ENCODE assay signal across 13 mouse cellular contexts in genomic region chr9:47167681-47168240, GRCm38 (mm10).
DNase-seq lines count a peak whose midpoint lies in the region; TF ChIP-seq lines count a peak whose summit lies in the region.
"Had no signal": no experiment of that assay in that cellular context is flagged by ENCODE, and none has a peak within 500 bp of the region (broad histone marks: within the 10 kb centered on the region; RNA-seq: fewer than 3 reads in every experiment).

No protein-coding gene starts in this region.

- H3K9me3 ChIP-seq in E14TG2a.4 (ENCODE audit: low read length) = no peaks in the 10 kb centered on the region
- no peaks in the 10 kb centered on the region for H3K9me3 ChIP-seq in ES-E14 (ENCODE audit: control insufficient read depth, insufficient read depth, low read depth, low read length)
- no peaks in the 10 kb centered on the region for H3K9me3 ChIP-seq in heart, embryonic 10.5 days
- H3K9me3 ChIP-seq: heart, embryonic 13.5 days; lung, embryonic 15.5 days; neural tube, embryonic 12.5 days had no signal

- TF ChIP-seq CTCF in E14TG2a.4 (conservative IDR thresholded peaks at IDR 0.05; ENCODE audit: low read length) = no peak

- in situ Hi-C loops in ES-E14 (cut with MboI; ENCODE audit: low sequenced_read_pairs in 2 of 2, unreplicated experiment in 2 of 2) = no loop called here

- peak overlapping the region; percentile 12; the same call in 1 of the 2 replicates for H3K9ac ChIP-seq in ES-E14 (ENCODE audit: insufficient read depth, low read depth, low read length, poor library complexity, severe bottlenecking)
- H3K9ac ChIP-seq: heart, embryonic 13.5 days; lung, embryonic 15.5 days; neural tube, embryonic 12.5 days had no signal

- no peak for DNase-seq in ES-E14 (ENCODE audit: low read depth, low spot score)
- peak; percentile 7 for DNase-seq in forelimb bud, embryonic 11.5 days (ENCODE audit: low read depth, low spot score)
- peak; percentile 12 for DNase-seq in lung, postnatal 36 days
- no peak for DNase-seq in adrenal gland, postnatal 10 days
- no peak for DNase-seq in neural tube, embryonic 10.5 days (ENCODE audit: extremely low spot score, low spot score)
- DNase-seq in heart, embryonic 10.5 days (ENCODE audit: low spot score) = no peak
- DNase-seq in adrenal gland, postnatal 36 days = no peak
- DNase-seq: adrenal gland, adult 8-10 months had no signal

- peaks cover 14% of the 10 kb centered on the region for H3K27me3 ChIP-seq in E14TG2a.4 (ENCODE audit: insufficient read depth, low read length)
- peaks cover 8% of the 10 kb centered on the region; the same call in 1 of the 2 replicates for H3K27me3 ChIP-seq in heart, embryonic 10.5 days (ENCODE audit: insufficient read depth, poor library complexity, severe bottlenecking)
- H3K27me3 ChIP-seq: lung, embryonic 15.5 days; neural tube, embryonic 12.5 days had no signal

- H3K36me3 ChIP-seq in E14TG2a.4 (ENCODE audit: insufficient read depth, low read length) (no peaks in the 10 kb centered on the region), ES-E14 (ENCODE audit: control insufficient read depth, insufficient read depth, low read length, poor library complexity, severe bottlenecking) (no peaks in the 10 kb centered on the region)
- H3K36me3 ChIP-seq in heart, embryonic 10.5 days = no peaks in the 10 kb centered on the region
- H3K36me3 ChIP-seq: G1E; heart, embryonic 13.5 days; lung, embryonic 15.5 days; neural tube, embryonic 12.5 days had no signal

- H3K4me1 ChIP-seq in E14TG2a.4 (replicated peaks; ENCODE audit: low read depth, low read length) (peaks cover 16% of the 10 kb centered on the region; the same call in 1 of the 2 replicates), ES-E14 (ENCODE audit: control insufficient read depth in 2 of 2, insufficient read depth in 2 of 2, low read length in 2 of 2, poor library complexity in 1 of 2) (0 out of 4 replicates have a peak, but pooled peaks cover 0 to 2% of the 10 kb centered on the region in 2 experiments)
- no peaks in the 10 kb centered on the region for H3K4me1 ChIP-seq in heart, embryonic 10.5 days
- H3K4me1 ChIP-seq: heart, embryonic 13.5 days had no signal

- H3K27ac ChIP-seq in ES-E14 (ENCODE audit: insufficient read depth, low read depth, low read length, poor library complexity, severe bottlenecking) = no peak overlapping the region
- H3K27ac ChIP-seq in heart, embryonic 10.5 days = no peak overlapping the region
- H3K27ac ChIP-seq: heart, embryonic 13.5 days; lung, embryonic 15.5 days; neural tube, embryonic 12.5 days had no signal

- peak overlapping the region; percentile 65 for H3K4me3 ChIP-seq in E14TG2a.4 (replicated peaks; ENCODE audit: low read length)
- H3K4me3 ChIP-seq in ES-E14 (ENCODE audit: insufficient read depth in 1 of 2, low read depth in 1 of 2, low read length in 2 of 2, poor library complexity in 1 of 2, severe bottlenecking in 1 of 2) = peak overlapping the region; percentile 22 to 40; a peak in 2 of 4 replicates
- H3K4me3 ChIP-seq in heart, embryonic 10.5 days = no peak overlapping the region
- H3K4me3 ChIP-seq: heart, embryonic 13.5 days; lung, embryonic 15.5 days; neural tube, embryonic 12.5 days had no signal

- 70% methylated on average over 20 of the region's 20 CpGs for WGBS in heart, embryonic 10.5 days

TF ChIP-seq in ES-E14, 5 proteins besides CTCF, POLR2A, EP300 and RAD21:
- TF ChIP-seq MAFK (IDR thresholded peaks at IDR 0.05; ENCODE audit: insufficient read depth, low read depth, low read length) = no peak
- TF ChIP-seq CHD2 (IDR thresholded peaks at IDR 0.05; ENCODE audit: low read depth, low read length) = no peak
- no peak for TF ChIP-seq HCFC1 (IDR thresholded peaks at IDR 0.05; ENCODE audit: borderline replicate concordance, insufficient read depth, low read length)
- no peak for TF ChIP-seq ZC3H11A (IDR thresholded peaks at IDR 0.05; ENCODE audit: borderline replicate concordance, low read depth, low read length)
- no peak for TF ChIP-seq ZNF384 (IDR thresholded peaks at IDR 0.05; ENCODE audit: low read depth, low read length)
TF ChIP-seq in ES-E14: peak in this region for 0.

Comparison
In these comparisons a context has a peak if more than half of its experiments do, and no peak if none do; other contexts are left out.
1. DNase-seq: peak in forelimb bud, embryonic 11.5 days (single experiment) and lung, postnatal 36 days (single experiment); none in ES-E14 (single experiment), adrenal gland, postnatal 10 days (single experiment), neural tube, embryonic 10.5 days (single experiment), heart, embryonic 10.5 days (single experiment) and adrenal gland, postnatal 36 days (0 of 2).